Mouse (Mus musculus) kidney, adult 18-20 months (tissue): Measurements from ENCODE around the gene Rpl35a.
"Not testable (repeated sequence)": the region's sequence is repeated elsewhere in the genome, so short reads cannot be mapped to it uniquely, and the experiment has no call there.

Source experiments
- DNase-seq: peaks from one replicate; pipeline ENCODE4 v3.0.0; 2021

Gene Rpl35a

GRCm38 (mm10) chr16:33058033-33058432, 1.8 kb downstream of the Rpl35a start:
- no peak for DNase-seq

GRCm38 (mm10) chr16:33058656-33059055, 2.4 kb downstream of the Rpl35a start:
- not testable (repeated sequence) for DNase-seq

GRCm38 (mm10) chr16:33059471-33059870, 3.2 kb downstream of the Rpl35a start:
- DNase-seq, result no peak

- DNase-seq, result no peak
These were observed 4.7 kb downstream of the Rpl35a start for GRCm38 (mm10) chr16:33060926-33061325.

- no peak for DNase-seq
These were observed 5.1 kb downstream of the Rpl35a start for GRCm38 (mm10) chr16:33061400-33061799.

GRCm38 (mm10) chr16:33062024-33062681, 5.9 kb downstream of the Rpl35a start, which contains the start of gene Lmln:
Lmln (plus strand) TSS chr16:33062521.
- DNase-seq, result peak; percentile 91

GRCm38 (mm10) chr16:33062682-33063131, 6.5 kb downstream of the Rpl35a start:
- DNase-seq, result no peak

- no peak for DNase-seq
These were observed 7.0 kb downstream of the Rpl35a start for GRCm38 (mm10) chr16:33063267-33063666.

- no peak for DNase-seq
These were observed 8.4 kb downstream of the Rpl35a start for GRCm38 (mm10) chr16:33064636-33065035.

- DNase-seq, result no peak
These were observed 14.7 kb downstream of the Rpl35a start for GRCm38 (mm10) chr16:33070928-33071327.

- no peak for DNase-seq
These were observed 16.8 kb downstream of the Rpl35a start for GRCm38 (mm10) chr16:33072871-33073557.

- DNase-seq, result no peak
These were observed 18.7 kb downstream of the Rpl35a start for GRCm38 (mm10) chr16:33074967-33075366.

GRCm38 (mm10) chr16:33076078-33076477, 19.8 kb downstream of the Rpl35a start:
- no peak for DNase-seq

GRCm38 (mm10) chr16:33077069-33077627, 20.9 kb downstream of the Rpl35a start:
- DNase-seq, result no peak

GRCm38 (mm10) chr16:33080063-33080462, 23.8 kb downstream of the Rpl35a start:
- DNase-seq, result no peak

GRCm38 (mm10) chr16:33082951-33083350, 26.7 kb downstream of the Rpl35a start:
- no peak for DNase-seq

- no peak for DNase-seq
These were observed 27.7 kb downstream of the Rpl35a start for GRCm38 (mm10) chr16:33083996-33084395.

GRCm38 (mm10) chr16:33085666-33086065, 29.4 kb downstream of the Rpl35a start:
- no peak for DNase-seq
